Mouse (Mus musculus): ENCODE results near the gene Serpinb6a.

Gene Serpinb6a

DNA sequence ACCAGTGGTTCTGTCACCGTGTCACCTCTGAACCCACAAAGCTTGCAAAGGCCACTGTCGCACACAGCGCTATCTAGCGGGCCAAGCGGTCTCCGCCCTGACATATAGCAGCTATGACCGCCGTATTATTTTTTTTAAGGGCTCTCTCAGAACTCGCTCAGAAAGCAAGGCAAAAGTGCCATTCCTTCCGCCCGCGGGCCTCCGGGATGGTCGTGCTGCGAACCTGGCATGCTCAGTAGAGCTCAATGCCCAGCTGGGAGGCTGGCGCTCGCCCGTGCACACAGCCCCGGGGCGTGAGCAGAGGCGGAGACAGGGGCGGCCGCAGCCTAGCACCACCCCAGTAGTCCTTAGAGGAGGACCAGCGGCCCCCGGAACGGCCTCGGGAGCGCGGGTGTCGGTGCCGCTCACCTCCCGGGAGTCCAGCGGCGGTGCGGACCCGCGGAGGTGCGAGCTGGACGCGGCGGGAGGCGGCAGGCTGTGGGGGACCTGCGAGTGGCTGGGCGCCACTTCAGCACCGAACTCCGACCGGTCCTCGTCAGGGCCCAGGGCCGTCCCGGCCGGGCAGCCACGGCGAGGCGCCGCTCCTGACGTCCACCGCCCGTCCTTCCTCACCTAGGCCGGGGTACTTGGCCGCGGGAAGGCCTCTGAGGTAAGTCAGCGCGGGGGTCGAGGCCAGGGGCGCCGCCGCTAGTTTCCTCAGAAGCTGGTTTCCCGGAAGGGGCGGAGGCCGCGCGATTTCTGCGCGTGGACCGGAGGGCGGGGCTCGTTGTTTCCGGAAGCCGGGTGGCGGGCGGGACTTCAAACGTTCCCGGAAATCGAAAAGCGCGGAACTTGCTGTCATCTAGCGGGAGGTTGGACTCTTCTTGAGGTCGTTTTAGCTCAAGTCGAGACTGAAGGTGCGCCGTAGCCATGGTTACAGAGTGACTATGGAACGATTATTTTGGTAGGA lies at the start of gene Serpinb6a, which contains the start of gene Ripk1:
Gene Serpinb6a, minus strand, starts transcription at position 737 of the 949 bp plus-strand sequence.
Gene Ripk1, plus strand, starts transcription at position 306 of the 949 bp plus-strand sequence.
- peak; percentile 95 for DNase-seq (ENCODE audit: low read depth, low spot score)

DNA sequence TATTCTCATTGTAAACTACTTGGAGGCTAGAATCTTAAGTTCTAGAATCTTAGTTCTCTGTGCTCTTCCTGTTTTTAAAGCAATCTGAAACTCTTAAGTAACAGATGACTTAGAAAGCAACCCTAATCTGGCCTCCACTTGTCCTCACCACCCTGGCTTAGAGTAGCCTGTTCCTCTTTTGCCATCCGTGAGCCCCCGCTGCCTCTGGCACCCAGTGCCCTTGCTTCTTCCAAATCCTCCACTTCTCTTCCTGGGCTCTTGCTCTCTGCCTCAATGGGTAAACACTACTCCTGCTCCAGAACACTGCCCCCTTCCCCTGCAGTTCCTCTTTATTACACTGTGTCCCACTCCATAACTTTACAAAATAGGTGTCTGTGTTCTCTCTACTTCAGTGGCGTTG lies 49.1 kb upstream of the Serpinb6a start:
- no peak for DNase-seq (ENCODE audit: low read depth, low spot score)

DNA sequence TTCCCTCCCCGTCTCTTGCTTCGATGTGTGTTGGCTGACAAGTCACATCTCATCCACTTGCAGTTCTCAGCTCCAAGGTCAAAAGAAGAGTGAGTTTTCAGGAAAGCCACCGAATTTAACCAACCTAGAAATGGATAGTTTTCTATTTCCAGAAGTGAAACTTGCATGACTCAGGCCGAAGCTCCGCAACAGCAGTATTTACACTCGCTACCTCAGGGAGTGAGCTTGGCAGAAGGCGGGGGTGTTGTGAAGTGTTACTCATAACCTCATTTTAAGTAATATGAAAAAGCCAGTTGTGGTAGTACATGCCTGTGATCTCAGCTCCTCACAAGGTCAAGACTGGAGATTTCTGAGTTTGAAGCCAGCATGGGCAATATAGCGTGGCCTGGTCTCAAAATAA lies 47.9 kb upstream of the Serpinb6a start:
- no peak for DNase-seq (ENCODE audit: low read depth, low spot score)

DNA sequence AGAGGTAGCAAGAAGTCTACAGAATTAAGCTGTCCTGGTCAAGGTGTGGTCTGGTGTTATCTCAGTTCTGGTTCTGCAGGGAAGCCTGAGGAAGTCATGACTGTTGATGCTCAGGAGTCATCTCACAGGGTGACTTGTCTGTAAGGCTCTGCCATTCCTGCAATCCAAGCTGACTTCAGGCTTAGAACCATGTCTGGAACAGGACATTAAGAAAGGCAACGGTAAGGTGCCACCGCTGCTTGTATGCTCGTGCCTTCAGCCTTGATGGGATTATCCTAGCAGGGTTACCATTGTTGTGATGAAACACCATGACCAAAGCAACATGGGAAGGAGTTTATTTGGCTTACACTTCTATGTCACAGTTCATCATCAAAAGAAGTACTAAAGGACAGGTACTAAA lies 44.9 kb upstream of the Serpinb6a start:
- no peak for DNase-seq (ENCODE audit: low read depth, low spot score)

DNA sequence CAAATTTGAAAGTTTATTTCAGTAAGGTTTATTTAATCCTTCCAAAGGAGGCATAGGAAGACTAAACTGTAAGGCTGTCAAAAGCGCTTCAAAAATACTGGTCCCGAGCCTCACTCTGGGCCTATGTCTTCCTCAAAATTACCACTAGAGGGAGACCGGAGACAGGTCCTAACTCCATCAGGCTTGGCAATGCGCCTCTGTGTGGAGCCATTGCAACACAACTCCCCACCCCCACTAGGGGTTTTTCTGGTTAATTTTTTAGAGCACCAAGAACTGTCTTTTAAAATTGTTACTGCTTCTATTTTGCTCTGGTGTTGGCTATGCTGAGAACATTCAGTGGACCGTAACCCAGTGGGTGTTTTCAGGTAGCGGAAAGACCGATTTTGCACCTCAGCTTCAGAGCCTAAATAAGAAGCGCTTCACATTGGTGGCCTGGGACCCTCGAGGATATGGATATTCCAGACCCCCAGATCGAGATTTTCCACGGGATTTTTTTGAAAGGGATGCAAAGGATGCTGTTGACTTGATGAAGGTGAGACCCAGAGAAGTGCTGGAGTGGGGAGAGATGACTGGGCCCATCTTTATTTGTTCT lies 43.9 kb upstream of the Serpinb6a start:
- DNase-seq (ENCODE audit: low read depth, low spot score), result peak; percentile 87

DNA sequence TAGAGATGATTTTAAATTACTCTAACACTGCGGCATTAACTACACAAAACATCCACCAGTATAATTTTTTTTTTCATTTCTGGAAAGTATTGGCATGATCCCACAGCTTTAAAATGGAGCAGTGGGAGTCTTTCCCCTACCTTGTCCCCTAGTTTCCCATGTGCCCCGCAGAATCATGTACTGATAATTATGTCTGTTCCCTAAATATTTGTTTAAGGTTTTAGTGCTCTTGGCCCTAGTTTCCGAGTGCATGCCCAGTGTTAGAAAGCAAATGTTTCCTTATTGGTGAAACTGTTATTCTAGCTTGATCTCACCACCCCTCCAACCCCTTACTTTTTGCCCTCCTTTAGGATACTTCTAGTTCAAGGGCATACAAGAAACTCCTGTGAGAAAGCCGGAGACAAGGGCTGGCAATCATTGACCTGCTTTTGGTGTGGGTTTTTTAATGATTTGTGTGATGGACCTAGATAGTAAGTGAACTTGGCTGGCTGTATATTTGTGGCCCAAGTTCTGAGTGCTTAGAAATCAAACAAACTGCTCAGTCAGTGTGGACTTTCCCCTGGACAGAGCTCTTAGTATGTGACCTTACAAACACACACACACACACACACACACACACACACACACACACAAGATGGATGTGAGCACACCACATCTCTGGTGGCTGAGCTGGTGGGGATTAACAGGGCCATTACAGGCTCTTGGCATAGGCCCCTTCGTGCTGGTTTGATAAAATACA lies 43.1 kb upstream of the Serpinb6a start:
- DNase-seq (ENCODE audit: low read depth, low spot score), result no peak

DNA sequence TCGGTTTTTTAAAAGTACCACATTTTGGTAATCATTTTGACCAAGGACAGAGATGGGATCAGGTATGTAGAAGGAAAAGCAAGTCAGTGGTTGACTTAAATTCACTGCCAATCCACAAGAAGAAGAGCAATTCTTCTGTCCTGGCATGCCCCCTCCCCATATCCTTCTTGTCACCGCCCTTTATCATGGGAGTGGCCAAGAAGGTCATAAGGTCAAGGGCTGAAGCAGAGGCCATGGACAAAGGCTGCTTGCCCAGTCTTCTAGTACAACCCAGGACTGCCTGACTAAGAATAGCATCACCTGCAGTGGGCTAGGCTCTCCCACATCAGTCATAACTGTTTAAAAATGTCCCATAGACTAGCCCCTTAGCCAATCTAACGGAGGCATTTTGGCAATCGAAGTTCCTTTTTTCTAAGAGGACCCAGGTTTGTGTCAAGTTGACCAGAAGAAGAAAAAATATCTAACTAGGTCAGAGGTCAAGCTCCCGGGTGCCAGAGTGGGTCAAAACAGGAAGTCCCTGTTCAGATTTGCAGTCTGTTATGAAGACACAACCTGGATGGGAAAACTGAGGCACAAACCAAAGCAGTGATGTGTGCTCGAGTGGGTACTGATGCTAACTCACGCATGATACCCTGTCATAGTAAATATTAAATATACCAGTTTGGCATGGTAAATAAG lies 41.3 kb upstream of the Serpinb6a start:
- DNase-seq (ENCODE audit: low read depth, low spot score), result no peak

DNA sequence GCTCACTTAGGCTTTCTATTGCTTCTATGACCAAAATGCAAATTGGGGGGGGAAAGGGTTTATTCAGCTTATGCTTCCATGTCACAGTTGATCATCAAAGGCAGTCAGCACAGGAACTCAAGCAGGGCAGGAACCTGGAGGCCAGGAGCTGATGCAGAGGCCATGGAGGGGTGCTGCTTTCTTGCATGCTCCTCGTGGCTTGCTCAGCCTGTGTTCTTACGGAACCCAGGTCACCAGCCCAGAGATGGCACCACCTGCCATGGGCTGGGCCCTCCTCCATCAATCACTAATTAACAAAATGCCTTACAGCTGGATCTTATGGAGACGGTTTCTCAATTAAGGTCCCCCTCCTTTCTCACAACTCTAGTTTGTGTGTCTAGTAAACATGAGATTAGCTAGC lies 37.5 kb upstream of the Serpinb6a start:
- no peak for DNase-seq (ENCODE audit: low read depth, low spot score)

DNA sequence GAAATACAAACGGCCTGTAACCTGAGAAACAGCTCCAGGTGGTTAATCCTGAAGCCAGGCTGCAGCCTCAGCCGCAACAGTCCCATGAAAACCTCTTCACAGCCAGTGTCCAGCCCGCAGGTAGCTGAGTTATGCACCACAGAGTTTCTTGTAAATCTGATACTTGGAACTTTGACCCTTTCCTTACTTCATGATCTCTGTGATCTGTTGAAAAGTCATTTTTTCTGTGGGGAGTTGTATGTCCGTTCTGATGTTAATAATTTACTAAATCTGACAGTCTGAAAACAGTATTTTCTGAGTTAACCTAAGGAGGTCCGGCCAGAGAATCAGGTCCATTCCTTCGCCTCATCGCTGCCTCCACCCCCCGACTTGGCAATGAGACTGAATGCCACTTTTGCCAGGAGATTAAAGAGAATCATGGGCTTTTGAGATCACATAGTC lies 36.3 kb upstream of the Serpinb6a start:
- DNase-seq (ENCODE audit: low read depth, low spot score), result no peak

DNA sequence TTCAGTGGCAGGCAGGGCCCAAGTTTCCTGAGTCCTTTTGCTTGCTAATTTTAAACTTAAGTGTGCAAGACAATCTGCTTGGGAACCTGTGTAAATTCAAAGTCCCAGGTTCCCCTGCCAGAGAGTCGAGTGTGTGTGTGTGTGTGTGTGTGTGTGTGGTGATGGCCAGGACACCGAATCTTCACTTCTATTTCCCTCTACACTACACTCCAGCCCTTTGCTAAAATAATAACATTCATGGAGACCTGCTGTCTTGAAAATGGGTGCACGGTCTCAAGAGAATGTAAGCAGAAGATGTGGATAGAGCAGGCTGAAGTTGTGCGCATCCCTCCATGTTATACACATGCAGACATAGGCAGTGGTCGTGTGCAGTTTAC lies 35.5 kb upstream of the Serpinb6a start:
- peak; percentile 31 for DNase-seq (ENCODE audit: low read depth, low spot score)

DNA sequence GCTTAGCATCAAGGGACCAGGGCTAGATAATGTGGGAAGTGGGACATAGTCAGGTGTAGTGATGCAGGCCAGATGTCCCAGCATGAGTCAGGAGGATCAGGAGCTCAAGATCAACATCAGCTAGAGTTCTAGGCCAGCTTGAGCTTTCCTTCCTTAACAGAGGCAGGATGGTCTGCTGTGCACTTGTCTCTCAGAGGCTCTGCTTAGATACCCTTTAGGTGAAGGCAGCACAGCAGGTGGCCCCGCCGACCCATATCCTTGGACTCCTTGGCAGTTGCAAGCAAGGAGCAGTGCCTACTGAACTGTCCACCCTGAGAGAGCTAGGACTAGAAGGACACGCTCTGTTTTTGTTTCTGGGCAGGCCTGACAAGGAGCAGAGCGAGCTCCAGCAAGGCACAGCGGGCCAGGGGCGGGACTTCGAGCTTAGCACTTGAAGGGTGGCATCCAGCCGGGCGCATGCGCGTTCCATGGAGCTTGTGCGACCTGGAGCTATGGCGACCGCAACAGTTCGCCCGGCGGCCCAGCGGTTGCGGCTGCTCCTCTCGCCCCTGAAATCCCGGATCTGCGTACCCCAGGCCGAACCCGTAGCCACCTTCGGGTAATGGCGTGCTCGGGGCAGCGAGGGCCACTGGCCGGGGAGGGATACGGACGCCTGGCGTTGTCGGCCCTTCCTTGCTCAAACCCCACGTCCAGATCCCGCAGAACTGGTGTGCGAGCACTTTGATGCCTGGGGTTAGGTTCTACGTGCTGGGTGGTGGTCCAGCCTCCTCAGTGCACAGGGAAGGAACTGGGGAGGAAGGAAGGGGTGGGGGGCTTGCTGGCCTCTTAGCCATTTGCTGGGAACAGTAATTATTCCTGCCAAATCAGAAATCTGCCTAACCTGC lies 34.8 kb upstream of the Serpinb6a start, which contains the start of gene Bphl:
Gene Bphl, plus strand, starts transcription at position 426 of the 884 bp plus-strand sequence.
- DNase-seq (ENCODE audit: low read depth, low spot score), result peak; percentile 96

DNA sequence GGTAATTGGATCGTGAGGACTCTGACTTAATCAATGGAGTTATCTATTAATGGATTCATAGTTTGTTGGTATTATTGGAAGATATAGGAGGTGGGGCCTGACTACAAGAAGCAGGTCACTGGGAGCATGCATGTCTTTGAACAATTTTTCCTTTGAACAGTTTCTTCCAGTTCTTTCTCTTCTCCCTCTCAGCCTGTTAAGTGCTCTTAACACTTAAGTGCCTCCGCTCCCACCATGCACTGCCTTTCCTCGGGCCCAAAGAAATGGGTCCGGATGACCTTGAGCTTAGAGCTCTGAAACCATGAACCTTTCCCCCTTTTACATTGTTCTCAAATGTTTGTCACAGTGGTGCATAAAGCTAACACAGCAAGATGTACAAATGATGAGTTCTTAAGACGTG lies 34.1 kb upstream of the Serpinb6a start:
- DNase-seq (ENCODE audit: low read depth, low spot score), result no peak

DNA sequence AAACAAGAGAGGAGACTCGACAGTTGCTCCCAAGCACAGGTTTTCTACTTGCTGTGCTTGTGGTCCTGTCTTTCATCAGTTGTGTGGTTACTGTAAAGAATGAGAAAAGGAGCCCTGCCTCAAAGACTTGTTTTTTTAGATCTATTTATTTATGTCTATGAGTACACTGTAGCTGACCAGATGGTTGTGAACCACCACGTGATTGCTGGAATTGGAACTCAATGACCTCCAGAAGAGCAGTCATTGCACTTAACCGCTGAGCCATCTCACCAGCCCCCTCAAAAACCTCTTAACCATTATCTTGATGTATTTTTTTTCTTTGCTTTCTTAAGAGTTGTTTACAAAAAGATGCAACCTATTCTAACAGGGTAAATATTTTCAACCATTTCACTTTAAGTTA lies 32.8 kb upstream of the Serpinb6a start:
- DNase-seq (ENCODE audit: low read depth, low spot score), result no peak

DNA sequence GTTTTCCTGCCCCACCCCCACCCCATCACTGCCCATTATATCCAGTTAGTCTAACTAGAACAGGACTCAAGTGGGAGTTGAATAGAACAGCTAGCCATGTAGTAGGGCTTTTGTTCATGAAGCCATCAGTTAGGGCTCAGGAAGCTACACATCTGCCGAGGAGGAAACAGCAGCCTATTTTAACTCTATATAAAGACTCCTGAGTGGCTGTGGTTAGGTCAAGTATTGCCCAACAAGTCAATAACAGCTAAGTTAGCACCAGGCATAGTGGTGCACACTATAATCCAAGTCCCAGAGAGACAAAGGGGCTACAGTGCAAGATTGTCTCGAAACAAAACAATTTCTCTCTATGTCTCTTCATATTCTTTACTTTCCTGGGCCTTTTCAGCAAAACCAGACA lies 29.4 kb upstream of the Serpinb6a start:
- no peak for DNase-seq (ENCODE audit: low read depth, low spot score)

DNA sequence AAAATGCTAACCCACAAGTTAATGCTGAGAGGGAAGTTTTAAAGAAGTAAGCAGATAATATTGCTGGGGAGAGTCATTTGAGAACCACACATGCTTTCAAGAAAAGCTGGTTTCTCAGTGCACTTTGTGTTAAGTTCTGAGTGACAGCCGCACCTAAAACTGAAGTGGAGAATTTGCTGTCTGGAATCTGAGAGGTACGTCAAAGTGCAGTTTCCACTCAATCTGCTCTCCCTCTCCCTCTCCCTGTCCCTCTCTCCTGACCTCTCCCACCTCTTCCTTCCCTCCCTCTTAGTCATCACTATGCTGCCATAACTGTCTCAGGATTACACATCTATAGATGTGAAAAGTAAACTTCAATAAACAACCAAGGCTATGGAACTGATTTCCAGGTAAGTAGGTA lies 19.4 kb upstream of the Serpinb6a start:
- no peak for DNase-seq (ENCODE audit: low read depth, low spot score)

DNA sequence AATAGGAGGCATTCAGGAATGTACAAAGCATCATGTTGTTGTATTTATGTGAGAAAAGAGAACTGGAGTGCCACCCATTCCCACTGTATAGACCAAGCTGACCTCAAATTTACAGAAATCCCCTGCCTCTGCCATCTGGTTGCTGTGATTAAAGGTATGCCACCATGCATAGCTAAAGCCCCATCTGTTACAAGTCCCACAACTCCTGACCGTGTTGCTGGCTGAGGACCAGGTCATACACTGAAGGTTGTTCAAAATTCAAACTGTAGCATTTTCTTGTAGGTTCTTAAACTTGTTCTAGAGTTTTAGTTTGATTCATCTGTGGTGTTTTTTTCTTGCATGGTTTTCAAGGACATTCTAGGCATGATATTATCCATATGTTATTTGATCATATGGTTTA lies 15.9 kb upstream of the Serpinb6a start:
- no peak for DNase-seq (ENCODE audit: low read depth, low spot score)

DNA sequence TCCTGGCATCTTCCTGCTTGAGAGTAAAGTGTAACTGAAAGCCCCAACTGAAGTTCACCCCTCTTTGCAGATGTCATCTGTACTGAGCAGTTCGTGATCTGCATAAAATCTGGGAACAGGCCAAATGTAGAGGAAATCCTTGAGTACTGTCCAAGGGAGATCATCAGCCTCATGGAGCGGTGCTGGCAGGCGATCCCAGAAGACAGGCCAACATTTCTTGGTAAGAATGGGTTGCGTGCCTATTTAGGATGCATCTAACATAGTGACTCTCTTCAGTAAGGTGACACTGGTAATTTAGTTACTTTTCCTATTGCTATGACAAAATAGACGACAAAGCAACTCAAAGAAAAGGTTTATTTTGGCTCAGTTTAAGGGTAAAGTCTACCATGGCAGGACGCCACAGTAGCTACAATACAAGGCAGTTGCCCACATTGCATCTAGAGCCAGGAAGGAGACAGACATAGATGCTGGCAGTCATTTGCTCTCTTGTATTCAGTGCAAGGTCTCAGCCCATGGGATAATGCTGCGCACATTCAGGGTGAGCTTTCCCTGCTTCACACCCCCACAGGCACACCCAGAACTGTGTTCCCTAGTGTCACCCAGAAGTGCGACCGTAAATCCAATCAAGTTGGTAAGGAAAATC lies 14.5 kb upstream of the Serpinb6a start:
- DNase-seq (ENCODE audit: low read depth, low spot score), result no peak

DNA sequence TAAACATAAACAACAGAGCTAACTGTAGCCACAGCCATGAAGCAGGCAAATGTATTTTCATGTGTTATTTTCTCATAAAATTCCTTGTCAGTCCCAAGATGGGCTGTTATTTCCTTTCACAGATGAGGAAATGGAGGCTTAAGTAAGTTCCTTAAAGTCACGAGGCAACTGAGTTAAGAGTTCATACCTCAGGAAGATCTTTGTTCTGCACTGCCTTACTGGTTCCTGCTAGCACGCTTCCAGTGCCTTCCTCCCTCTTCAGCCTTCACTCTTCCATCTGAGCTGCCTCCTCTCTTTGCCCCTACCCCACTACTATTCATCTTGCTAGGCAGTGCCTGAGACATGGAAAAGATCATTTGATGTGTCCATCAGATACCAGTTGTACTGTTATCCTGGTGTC lies 4.6 kb upstream of the Serpinb6a start:
- no peak for DNase-seq (ENCODE audit: low read depth, low spot score)

DNA sequence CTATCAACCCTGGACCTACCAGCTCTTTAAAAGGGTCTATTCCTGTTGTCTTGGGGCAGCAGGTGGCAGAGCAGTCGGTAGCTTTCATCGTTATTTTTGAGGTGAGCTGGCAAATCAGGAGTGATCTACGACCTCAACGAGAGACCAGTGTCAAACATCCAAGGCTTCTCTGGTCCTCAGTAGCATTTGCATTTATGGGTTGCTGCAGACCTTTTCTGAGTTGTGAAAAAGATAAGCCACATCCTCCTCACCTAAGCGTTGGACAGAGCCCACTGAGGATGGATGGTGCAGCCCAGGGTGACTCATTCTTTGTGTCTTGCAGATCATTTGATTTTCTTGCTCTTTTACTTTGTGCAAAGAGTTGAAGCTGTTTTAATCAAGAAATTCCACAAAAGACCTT lies 464 bp upstream of the Serpinb6a start:
- DNase-seq (ENCODE audit: low read depth, low spot score), result no peak

DNA sequence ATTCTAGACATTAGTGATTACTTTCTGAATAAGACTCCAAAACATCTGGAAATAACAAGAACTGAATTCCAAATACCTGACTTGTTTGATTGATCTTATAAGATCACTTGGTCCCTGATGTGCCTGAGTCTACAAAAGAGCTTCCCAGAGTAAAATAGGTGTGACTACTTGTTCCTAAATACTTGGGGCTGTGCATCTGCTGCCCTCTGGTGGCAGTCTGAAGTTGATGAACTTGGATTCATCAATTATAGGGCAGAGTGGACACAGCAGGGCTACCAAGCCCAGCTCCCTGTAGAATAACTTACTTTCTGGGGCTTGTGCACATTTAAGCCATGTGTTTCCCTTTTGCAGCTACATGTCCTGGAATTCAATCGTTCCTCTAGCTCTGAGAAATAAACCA lies 7.4 kb downstream of the Serpinb6a start:
- DNase-seq (ENCODE audit: low read depth, low spot score), result peak; percentile 88

All from CD4-positive, CD25-positive, alpha-beta regulatory T cell, adult 2 months (primary cell).